Mouse (Mus musculus): ENCODE results near the gene Lrp5. TPM values are rescaled to one million over a fixed set of nuclear protein-coding genes. Genes with fewer than 3 reads are reported as not detected.
"Not testable (repeated sequence)": the region's sequence is repeated elsewhere in the genome, so short reads cannot be mapped to it uniquely, and the experiment has no call there.

The Lrp5 gene
- polyA plus RNA-seq, 1 experiment from 2014 or later = 1.4 TPM

- 86% methylated on average over 5 of the region's 5 CpGs for WGBS
- no peaks in the 10 kb centered on the region for H3K27me3 ChIP-seq (replicated peaks)
- ATAC-seq (replicated peaks) = no peak
Observed at GRCm38 (mm10) chr19:3589547-3589946, 96.8 kb downstream of the Lrp5 start.

GRCm38 (mm10) chr19:3587729-3588128 lies 98.6 kb downstream of the Lrp5 start:
- 95% methylated on average over 5 of the region's 5 CpGs for WGBS
- H3K4me2 ChIP-seq; H3K4me1 ChIP-seq; H3K27me3 ChIP-seq (replicated peaks); ATAC-seq (replicated peaks); H3K9ac ChIP-seq; H3K27ac ChIP-seq; H3K9me3 ChIP-seq; H3K4me3 ChIP-seq; H3K36me3 ChIP-seq (replicated peaks): not testable (repeated sequence)

More at GRCm38 (mm10) chr19:3589547-3589946, 96.8 kb downstream of the Lrp5 start:
- H3K4me2 ChIP-seq = no peak overlapping the region
- H3K9me3 ChIP-seq = no peaks in the 10 kb centered on the region
- no peaks in the 10 kb centered on the region for H3K4me1 ChIP-seq
- no peak overlapping the region for H3K9ac ChIP-seq
- H3K36me3 ChIP-seq (replicated peaks) = no peaks in the 10 kb centered on the region
- no peak overlapping the region for H3K4me3 ChIP-seq
- H3K27ac ChIP-seq = no peak overlapping the region

GRCm38 (mm10) chr19:3586540-3586939 lies 99.8 kb downstream of the Lrp5 start:
- 35% methylated on average over 1 of the region's 1 CpGs for WGBS

GRCm38 (mm10) chr19:3586026-3586425 lies 100.3 kb downstream of the Lrp5 start:
- Histone ChIP-seq H3K9me3 (no peaks in the 10 kb centered on the region), H3K4me1 (no peaks in the 10 kb centered on the region; the same call in 1 of the 2 replicates), H3K4me3 (no peak overlapping the region), H3K4me2 (no peak overlapping the region), H3K27ac (no peak overlapping the region), H3K9ac (no peak overlapping the region), H3K27me3 (replicated peaks) (no peaks in the 10 kb centered on the region), H3K36me3 (replicated peaks) (no peaks in the 10 kb centered on the region; the same call in 1 of the 2 replicates)
- WGBS = 94% methylated on average over 9 of the region's 9 CpGs
- ATAC-seq (replicated peaks) = no peak

More at GRCm38 (mm10) chr19:3586540-3586939, 99.8 kb downstream of the Lrp5 start:
- no peak overlapping the region for H3K4me3 ChIP-seq
- no peaks in the 10 kb centered on the region; the same call in 1 of the 2 replicates for H3K36me3 ChIP-seq (replicated peaks)
- H3K27ac ChIP-seq = no peak overlapping the region
- ATAC-seq (replicated peaks) = no peak
- H3K4me2 ChIP-seq = no peak overlapping the region
- no peak overlapping the region for H3K9ac ChIP-seq
- no peaks in the 10 kb centered on the region for H3K27me3 ChIP-seq (replicated peaks)
- no peaks in the 10 kb centered on the region; the same call in 1 of the 2 replicates for H3K4me1 ChIP-seq
- H3K9me3 ChIP-seq = no peaks in the 10 kb centered on the region

- ATAC-seq (replicated peaks) = no peak
- 27% methylated on average over 7 of the region's 7 CpGs for WGBS
Observed at GRCm38 (mm10) chr19:3581326-3581725, 105.0 kb downstream of the Lrp5 start.

GRCm38 (mm10) chr19:3577911-3578290 lies 108.5 kb downstream of the Lrp5 start:
- peaks cover 21% of the 10 kb centered on the region for H3K4me1 ChIP-seq
- H3K27ac ChIP-seq = no peak overlapping the region
- H3K4me3 ChIP-seq = no peak overlapping the region
- ATAC-seq (replicated peaks) = no peak
- no peak overlapping the region for H3K4me2 ChIP-seq
- no peaks in the 10 kb centered on the region for H3K9me3 ChIP-seq
- H3K9ac ChIP-seq = no peak overlapping the region
- no peaks in the 10 kb centered on the region for H3K27me3 ChIP-seq (replicated peaks)
- no peaks in the 10 kb centered on the region for H3K36me3 ChIP-seq (replicated peaks)

More at GRCm38 (mm10) chr19:3581326-3581725, 105.0 kb downstream of the Lrp5 start:
- Histone ChIP-seq H3K9me3 (no peaks in the 10 kb centered on the region), H3K36me3 (replicated peaks) (no peaks in the 10 kb centered on the region; the same call in 1 of the 2 replicates), H3K9ac (no peak overlapping the region), H3K4me1 (peaks cover 3% of the 10 kb centered on the region), H3K4me3 (no peak overlapping the region), H3K27ac (no peak overlapping the region), H3K4me2 (no peak overlapping the region), H3K27me3 (replicated peaks) (no peaks in the 10 kb centered on the region)

- H3K4me1 ChIP-seq = peaks cover 24% of the 10 kb centered on the region
- 87% methylated on average over 4 of the region's 4 CpGs for WGBS
- H3K9me3 ChIP-seq = no peaks in the 10 kb centered on the region
- no peak overlapping the region for H3K4me3 ChIP-seq
- H3K9ac ChIP-seq = no peak overlapping the region
- no peak for ATAC-seq (replicated peaks)
- H3K4me2 ChIP-seq = no peak overlapping the region
- H3K27ac ChIP-seq = no peak overlapping the region
- no peaks in the 10 kb centered on the region for H3K36me3 ChIP-seq (replicated peaks)
- no peaks in the 10 kb centered on the region for H3K27me3 ChIP-seq (replicated peaks)
Observed at GRCm38 (mm10) chr19:3577265-3577910, 109.0 kb downstream of the Lrp5 start.

GRCm38 (mm10) chr19:3576451-3577264 lies 109.7 kb downstream of the Lrp5 start:
- H3K4me2 ChIP-seq = peak overlapping the region; percentile 47
- H3K9me3 ChIP-seq = no peaks in the 10 kb centered on the region
- no peak for ATAC-seq (replicated peaks)
- H3K4me1 ChIP-seq = peaks cover 24% of the 10 kb centered on the region
- H3K9ac ChIP-seq = peak overlapping the region; percentile 34
- peak overlapping the region; percentile 93 for H3K27ac ChIP-seq
- H3K27me3 ChIP-seq (replicated peaks) = no peaks in the 10 kb centered on the region
- H3K4me3 ChIP-seq = peak overlapping the region; percentile 87
- H3K36me3 ChIP-seq (replicated peaks) = no peaks in the 10 kb centered on the region
- WGBS = 69% methylated on average over 5 of the region's 5 CpGs

GRCm38 (mm10) chr19:3575632-3576384 lies 110.6 kb downstream of the Lrp5 start, which contains the start of gene Ppp6r3:
TSS of gene Ppp6r3 (minus strand) at chr19:3575749.
- H3K9me3 ChIP-seq = no peaks in the 10 kb centered on the region
- peak within 1 kb of the TSS; percentile 93 for H3K27ac ChIP-seq
- H3K4me3 ChIP-seq = peak within 1 kb of the TSS; percentile 87
- H3K4me1 ChIP-seq = peaks cover 24% of the 10 kb centered on the region
- H3K36me3 ChIP-seq (replicated peaks) = no peaks in the 10 kb centered on the region
- ATAC-seq (replicated peaks) = peak; percentile 97
- H3K9ac ChIP-seq = peak within 1 kb of the TSS; percentile 73
- WGBS = under 1% methylated on average over 50 of the region's 51 CpGs
- H3K4me2 ChIP-seq = peak within 1 kb of the TSS; percentile 61
- no peaks in the 10 kb centered on the region for H3K27me3 ChIP-seq (replicated peaks)

- H3K4me3 ChIP-seq = peak overlapping the region; percentile 87
- peak overlapping the region; percentile 93 for H3K27ac ChIP-seq
- no peaks in the 10 kb centered on the region for H3K9me3 ChIP-seq
- no peaks in the 10 kb centered on the region for H3K36me3 ChIP-seq (replicated peaks)
- peak overlapping the region; percentile 73 for H3K9ac ChIP-seq
- under 1% methylated on average over 46 of the region's 50 CpGs for WGBS
- peaks cover 24% of the 10 kb centered on the region for H3K4me1 ChIP-seq
- peak overlapping the region; percentile 61 for H3K4me2 ChIP-seq
- peak; percentile 53; the same call in 1 of the 2 replicates for ATAC-seq (replicated peaks)
- H3K27me3 ChIP-seq (replicated peaks) = no peaks in the 10 kb centered on the region
Observed at GRCm38 (mm10) chr19:3575276-3575631, 111.1 kb downstream of the Lrp5 start.

GRCm38 (mm10) chr19:3574593-3575094 lies 111.7 kb downstream of the Lrp5 start:
- Histone ChIP-seq H3K9me3 (no peaks in the 10 kb centered on the region), H3K27me3 (replicated peaks) (no peaks in the 10 kb centered on the region), H3K4me3 (peak overlapping the region; percentile 87), H3K4me1 (peaks cover 24% of the 10 kb centered on the region), H3K36me3 (replicated peaks) (no peaks in the 10 kb centered on the region), H3K4me2 (peak overlapping the region; percentile 61), H3K27ac (peak overlapping the region; percentile 93), H3K9ac (peak overlapping the region; percentile 73)
- WGBS = 3% methylated on average over 9 of the region's 9 CpGs
- no peak for ATAC-seq (replicated peaks)

- WGBS = 85% methylated on average over 3 of the region's 3 CpGs
- Histone ChIP-seq H3K27ac (no peak overlapping the region), H3K27me3 (replicated peaks) (no peaks in the 10 kb centered on the region), H3K36me3 (replicated peaks) (no peaks in the 10 kb centered on the region), H3K4me3 (no peak overlapping the region), H3K4me2 (no peak overlapping the region), H3K9me3 (no peaks in the 10 kb centered on the region), H3K9ac (no peak overlapping the region), H3K4me1 (peaks cover 8% of the 10 kb centered on the region)
- ATAC-seq (replicated peaks) = no peak
Observed at GRCm38 (mm10) chr19:3564309-3564708, 122.1 kb downstream of the Lrp5 start.

Data from midbrain, embryonic 15.5 days (tissue).